ENCODE assay signal across 7 mouse cellular contexts in genomic region chr1:19754346-19754745, GRCm38 (mm10).
"Had no signal": no experiment of that assay in that cellular context is flagged by ENCODE, and none has a peak within 500 bp of the region (broad histone marks: within the 10 kb centered on the region; RNA-seq: fewer than 3 reads in every experiment).

No protein-coding gene starts in this region.

- DNase-seq: lung, adult 18-20 months; lung, embryonic 14.5 days; lung, postnatal 10 days; right cerebral cortex, postnatal 14 days; thymus, adult 2 months; thymus, postnatal 25 days; thymus, postnatal 4 days had no signal
